Mouse (Mus musculus) embryonic fibroblast, embryonic 13.5 days (primary cell): ENCODE measurements at regions not wholly inside any gene's neighbourhood (a gene's known extent, or its start where the extent isn't known, plus 50 kb on each side); places are given as distances from the start of the nearest gene placed in this dataset.

ENCODE experiments used
- CTCF ChIP-seq: IDR thresholded peaks from 2 replicates; pipeline ENCODE4 v1.5.1; 2011; ENCODE audit warnings: mild to moderate bottlenecking, control low read depth, low read length, moderate library complexity, borderline replicate concordance; ENCODE audit not compliant: insufficient read depth
- POLR2A ChIP-seq: IDR thresholded peaks from 2 replicates; pipeline ENCODE4 v1.6.1; 2011; ENCODE audit warnings: low read depth, mild to moderate bottlenecking, control low read depth, low read length, moderate library complexity

DNA sequence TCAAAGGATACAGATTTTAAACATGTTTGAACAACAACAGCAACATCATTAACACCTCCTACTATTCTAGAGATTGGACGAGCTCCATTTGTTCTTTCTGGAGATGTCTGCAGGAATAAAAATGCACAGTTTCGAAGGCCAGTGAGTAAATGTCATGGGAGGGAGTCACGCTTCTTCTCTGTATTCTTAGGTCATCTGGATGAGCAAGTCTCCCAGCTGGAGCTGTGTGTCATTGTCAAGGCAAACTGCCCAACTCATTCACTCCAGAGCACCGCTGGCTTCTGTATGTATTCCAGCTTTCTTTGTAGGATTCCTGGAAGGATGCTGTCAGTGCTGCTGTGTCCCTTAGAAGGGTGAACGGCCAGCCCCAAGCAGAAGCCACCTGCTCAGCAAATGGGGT is 297.1 kb downstream of the Diras2 start:
- TF ChIP-seq CTCF (no peak), POLR2A (no peak)
